Mouse (Mus musculus) bone marrow macrophage, adult 2 months (primary cell): ENCODE data around the gene Rtl10. TPM values are rescaled to one million over a fixed set of nuclear protein-coding genes. Genes with fewer than 3 reads are reported as not detected.

Source experiments
- H3K27ac ChIP-seq: 2 replicates; pipeline ENCODE4 v1.5.1; 2012; ENCODE audit warnings: low read depth, low read length; ENCODE audit not compliant: insufficient read depth
- H3K4me1 ChIP-seq: 2 replicates; pipeline ENCODE4 v1.6.1; 2012; ENCODE audit warnings: low read length; ENCODE audit not compliant: control insufficient read depth, insufficient read depth
- H3K4me3 ChIP-seq: 2 replicates; pipeline ENCODE4 v1.5.1; 2012; ENCODE audit warnings: mild to moderate bottlenecking, low read length, moderate library complexity; ENCODE audit not compliant: insufficient read depth
- CTCF ChIP-seq: IDR thresholded peaks from 2 replicates; pipeline ENCODE4 v1.5.1; 2012; ENCODE audit warnings: low read depth, mild to moderate bottlenecking, low read length, moderate library complexity
- POLR2A ChIP-seq: IDR thresholded peaks from 2 replicates; pipeline ENCODE4 v1.6.1; 2012; ENCODE audit warnings: mild to moderate bottlenecking, low read depth, low read length, borderline replicate concordance
- polyA plus RNA-seq: library from polyadenylated mRNA; stranded (reverse); fragments of >200 nt; gene quantifications from 2 replicates; pipeline ENCODE4 v1.2.4, GENCODE M21; 2012; ENCODE audit not compliant: missing spikeins, insufficient read depth, insufficient read length

Gene Rtl10
- polyA plus RNA-seq, 1 experiment, result 0.94 TPM

- TF ChIP-seq POLR2A, result no peak
- no peak for TF ChIP-seq CTCF
- H3K27ac ChIP-seq, result no peak overlapping the region
- no peaks in the 10 kb centered on the region for H3K4me1 ChIP-seq
- no peak overlapping the region for H3K4me3 ChIP-seq
Measured at GRCm38 (mm10) chr16:18480933-18481485, 17.7 kb upstream of the Rtl10 start.

DNA sequence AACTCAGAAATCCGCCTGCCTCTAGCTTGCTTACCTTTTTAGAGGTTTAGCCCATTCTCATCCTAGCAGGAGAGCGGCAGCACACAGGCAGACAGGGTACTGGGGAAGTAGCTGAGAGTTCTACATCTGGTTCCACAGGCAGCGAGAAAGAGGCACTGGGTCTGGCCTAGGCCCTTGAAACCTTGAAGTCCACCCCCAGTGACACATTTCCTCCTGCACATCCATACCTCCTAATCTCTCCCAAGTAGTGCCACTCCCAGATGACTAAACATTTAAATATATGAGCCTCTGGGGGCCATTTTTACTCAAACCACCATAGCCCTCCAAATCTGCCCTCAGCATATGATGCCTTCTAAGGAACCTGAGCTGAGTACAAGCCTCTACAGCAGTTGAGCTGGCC lies 16.3 kb upstream of the Rtl10 start:
- H3K4me1 ChIP-seq, result no peaks in the 10 kb centered on the region
- H3K27ac ChIP-seq, result no peak overlapping the region
- no peak overlapping the region for H3K4me3 ChIP-seq
- TF ChIP-seq CTCF, result no peak
- TF ChIP-seq POLR2A, result no peak

DNA sequence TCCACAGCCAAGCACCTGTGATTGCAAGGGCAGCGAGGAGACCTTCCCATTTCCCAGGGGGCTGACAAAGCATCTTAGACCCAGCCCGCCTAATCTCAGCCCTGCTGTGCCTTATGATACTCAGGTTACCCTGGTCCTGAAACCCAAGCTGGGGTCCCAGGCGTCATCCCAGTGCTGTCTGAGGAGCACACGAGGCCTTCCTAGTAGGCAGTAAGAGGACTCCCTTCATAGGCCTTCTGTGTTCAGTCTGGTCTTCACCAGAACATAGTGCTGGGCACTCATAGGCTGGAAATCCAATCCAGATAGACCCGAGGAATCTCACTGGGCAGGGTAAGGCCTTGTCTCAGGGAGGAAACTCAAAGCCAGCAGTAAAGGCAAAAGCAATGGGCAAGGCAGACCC lies 14.9 kb upstream of the Rtl10 start:
- Histone ChIP-seq H3K27ac (no peak overlapping the region), H3K4me3 (no peak overlapping the region), H3K4me1 (no peaks in the 10 kb centered on the region)
- no peak for TF ChIP-seq POLR2A
- no peak for TF ChIP-seq CTCF

DNA sequence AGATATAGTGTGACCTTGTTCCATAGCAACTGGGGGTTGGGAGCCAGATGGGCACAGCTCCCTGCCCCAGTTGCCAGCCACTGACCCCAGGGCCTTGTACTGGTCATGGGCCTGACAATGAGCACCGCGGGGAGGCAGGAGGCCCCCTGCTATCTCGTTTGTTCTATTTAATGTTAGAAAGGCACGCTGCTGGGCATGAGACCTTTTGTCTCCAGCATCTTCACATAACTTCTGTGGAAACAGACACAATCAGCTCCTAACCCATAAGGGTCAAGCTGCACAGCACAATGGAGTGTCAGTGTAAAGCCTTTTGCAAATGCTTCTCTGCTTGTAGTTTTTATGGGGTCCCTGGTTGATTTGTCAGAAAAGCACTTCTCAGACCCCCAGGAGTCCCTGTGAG lies 14.3 kb upstream of the Rtl10 start:
- no peak overlapping the region for H3K27ac ChIP-seq
- H3K4me1 ChIP-seq, result no peaks in the 10 kb centered on the region
- no peak overlapping the region for H3K4me3 ChIP-seq
- TF ChIP-seq POLR2A (no peak), CTCF (no peak)

DNA sequence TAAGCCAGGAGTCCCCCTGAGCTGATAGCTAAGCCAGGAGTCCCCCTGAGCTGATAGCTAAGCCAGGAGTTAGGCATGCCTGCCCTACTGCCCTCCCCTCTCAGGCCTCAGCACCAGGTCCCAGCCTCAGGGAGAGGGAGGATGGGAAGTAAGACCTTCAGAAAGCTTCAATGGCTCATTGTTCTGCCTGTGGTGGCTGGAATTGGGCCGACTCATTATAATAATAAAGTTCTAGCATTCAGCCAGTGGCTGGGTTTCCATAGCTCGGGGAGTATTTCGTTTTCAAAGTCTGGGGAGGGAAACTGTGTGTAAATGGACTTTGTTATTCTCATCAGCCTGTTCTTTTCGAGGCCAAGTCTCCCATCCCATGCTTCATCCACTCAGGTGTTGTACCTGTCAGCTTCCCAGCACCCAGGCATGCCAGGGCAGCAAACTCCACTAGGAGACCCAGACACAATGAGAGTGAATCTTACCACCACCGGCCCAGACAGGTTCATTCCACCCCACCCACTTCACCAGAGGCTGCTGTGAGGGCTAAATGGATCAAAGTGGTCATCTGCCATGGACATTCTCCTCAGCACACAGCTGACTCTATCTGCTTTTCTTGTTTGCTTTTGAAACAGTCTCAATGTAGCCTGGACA lies 13.8 kb upstream of the Rtl10 start:
- Histone ChIP-seq H3K4me1 (no peaks in the 10 kb centered on the region), H3K27ac (no peak overlapping the region), H3K4me3 (no peak overlapping the region)
- TF ChIP-seq POLR2A (no peak), CTCF (no peak)

DNA sequence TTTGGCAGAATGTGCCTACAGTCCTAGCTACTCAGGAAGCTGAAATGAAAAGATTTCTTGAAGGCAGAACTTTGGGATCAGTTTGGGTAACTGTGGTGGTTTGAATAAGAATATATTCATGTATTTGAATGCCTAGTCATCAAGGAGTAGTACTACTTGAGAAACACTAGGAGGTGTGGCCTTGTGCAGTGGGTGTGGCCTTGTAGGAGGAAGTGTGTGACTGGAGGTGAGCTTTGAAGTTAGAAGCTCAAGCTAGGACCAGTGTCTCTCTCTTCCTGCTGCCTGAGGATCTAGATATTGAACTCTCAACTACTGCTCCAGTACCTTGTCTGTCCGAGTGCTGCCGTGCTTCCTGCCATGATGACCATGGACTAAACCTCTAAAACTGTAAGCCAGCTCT lies 12.6 kb upstream of the Rtl10 start:
- Histone ChIP-seq H3K4me3 (no peak overlapping the region), H3K27ac (no peak overlapping the region), H3K4me1 (peaks cover 6% of the 10 kb centered on the region; the same call in 1 of the 2 replicates)
- TF ChIP-seq CTCF (no peak), POLR2A (no peak)

GRCm38 (mm10) chr16:18490281-18490680 lies 8.4 kb upstream of the Rtl10 start:
- Histone ChIP-seq H3K27ac (no peak overlapping the region), H3K4me1 (peaks cover 6% of the 10 kb centered on the region; the same call in 1 of the 2 replicates), H3K4me3 (no peak overlapping the region)
- TF ChIP-seq POLR2A, result no peak
- no peak for TF ChIP-seq CTCF

DNA sequence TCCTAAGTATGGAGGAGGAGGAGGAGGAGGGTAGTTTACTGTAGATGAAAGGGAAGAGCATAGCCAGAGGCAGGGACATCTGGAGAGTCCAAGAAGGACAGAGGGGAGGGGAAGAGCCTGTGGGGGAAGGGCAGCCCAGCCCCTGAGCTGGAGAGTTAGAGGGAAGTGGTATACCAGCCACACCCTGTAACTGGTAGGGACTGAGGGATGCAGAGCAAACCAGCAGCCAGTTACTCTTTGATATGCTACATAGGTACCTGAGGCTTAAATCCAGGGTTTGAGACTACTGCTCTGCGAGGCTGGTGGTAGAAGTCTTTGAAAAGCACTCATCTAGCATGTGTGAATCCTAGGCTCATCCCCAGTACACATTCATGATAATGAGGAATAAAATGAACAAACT lies 7.8 kb upstream of the Rtl10 start:
- no peak overlapping the region for H3K4me3 ChIP-seq
- peaks cover 6% of the 10 kb centered on the region; the same call in 1 of the 2 replicates for H3K4me1 ChIP-seq
- TF ChIP-seq POLR2A, result no peak
- no peak for TF ChIP-seq CTCF
- H3K27ac ChIP-seq, result no peak overlapping the region

- Histone ChIP-seq H3K27ac (peak overlapping the region; percentile 48), H3K4me3 (peak overlapping the region; percentile 86), H3K4me1 (peaks cover 4% of the 10 kb centered on the region; the same call in 1 of the 2 replicates)
- TF ChIP-seq POLR2A, result no peak
- TF ChIP-seq CTCF, result no peak
Measured at GRCm38 (mm10) chr16:18497865-18498515, 711 bp upstream of the Rtl10 start.

DNA sequence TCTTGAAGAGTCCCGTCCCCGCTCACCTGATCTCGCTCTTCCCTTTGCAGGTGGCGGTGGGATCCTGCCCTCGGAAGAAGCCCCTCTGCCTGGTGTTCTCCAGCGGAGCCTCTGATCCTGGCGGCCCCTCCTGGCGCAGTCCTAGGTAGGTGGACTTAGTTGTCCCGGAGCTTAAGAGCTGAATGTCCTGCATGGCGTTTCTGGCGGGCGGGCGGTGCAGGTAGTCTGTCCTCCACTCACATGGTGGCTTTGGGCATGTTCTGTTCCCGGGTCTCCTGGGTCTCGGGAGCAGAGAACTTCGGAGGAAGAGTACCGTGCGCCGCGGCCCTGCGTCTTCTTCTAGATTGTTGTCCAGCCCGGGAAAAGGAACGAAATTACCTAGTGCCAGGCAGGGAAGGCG lies 295 bp downstream of the Rtl10 start:
- Histone ChIP-seq H3K4me3 (peak overlapping the region; percentile 86), H3K4me1 (peaks cover 4% of the 10 kb centered on the region; the same call in 1 of the 2 replicates), H3K27ac (no peak overlapping the region)
- TF ChIP-seq POLR2A (no peak), CTCF (no peak)
